Mouse (Mus musculus) megakaryocyte, adult 5-6 weeks (primary cell): ENCODE results near the gene E330017A01Rik. TPM values are rescaled to one million over a fixed set of nuclear protein-coding genes. Genes with fewer than 3 reads are reported as not detected.

ENCODE experiments used
- ATAC-seq: 2 replicates; pipeline ENCODE4 v1.8.0; 2016; ENCODE audit warnings: mild to moderate bottlenecking, inconsistent platforms; ENCODE audit not compliant: poor library complexity, severe bottlenecking
- total RNA-seq, 2 experiments: library from RNA; stranded (forward) in 1 of 2; stranded (reverse) in 1 of 2; fragments of 153-499, 151-499 nt in 1 of 2; fragments of 221-1000, 200-1000 nt in 1 of 2; gene quantifications; 2 replicates each; pipeline versions ENCODE4 v1.2.3 to v1.2.4; 2015 to 2017

Gene E330017A01Rik
- total RNA-seq, 2 experiments from 2014 or later, result not detected

DNA sequence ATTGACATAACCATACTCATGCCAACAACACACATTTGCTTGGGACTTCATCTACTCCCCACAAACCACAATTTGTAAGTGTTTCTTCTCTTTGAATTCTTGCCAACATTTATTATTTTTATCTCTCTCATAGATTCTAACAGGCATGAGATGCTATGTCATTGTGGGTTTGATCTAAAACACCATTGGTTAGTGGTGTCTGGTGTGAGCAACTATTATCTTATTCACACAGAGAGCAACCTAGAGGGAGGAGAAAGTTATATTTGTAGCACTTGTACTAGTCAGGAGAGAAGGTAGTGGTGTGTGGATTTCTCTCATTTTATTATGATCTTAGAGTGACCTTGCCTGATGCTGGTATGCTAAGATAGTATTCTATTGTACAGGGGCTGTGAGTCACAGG, 33.9 kb downstream of the E330017A01Rik start:
- peak; percentile 35; the same call in 1 of the 2 replicates for ATAC-seq

DNA sequence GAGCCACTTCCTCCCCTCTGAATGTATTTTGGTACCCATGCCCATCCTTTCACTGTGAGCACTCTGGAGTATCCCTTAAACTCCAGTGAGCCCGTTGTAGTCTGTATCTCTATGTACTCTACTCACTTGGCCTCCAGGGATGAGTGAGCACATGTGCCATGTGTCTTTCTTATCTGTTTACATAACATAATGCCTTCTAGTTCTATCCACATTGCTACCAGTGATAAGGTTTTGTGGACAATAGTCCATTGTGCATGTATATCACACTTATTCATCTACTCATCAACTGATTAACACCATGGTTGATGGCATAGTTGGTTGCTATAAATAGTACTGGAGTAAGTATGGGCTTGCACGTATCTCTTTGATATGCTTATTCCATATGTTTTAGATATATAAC, 34.7 kb downstream of the E330017A01Rik start:
- no peak for ATAC-seq

DNA sequence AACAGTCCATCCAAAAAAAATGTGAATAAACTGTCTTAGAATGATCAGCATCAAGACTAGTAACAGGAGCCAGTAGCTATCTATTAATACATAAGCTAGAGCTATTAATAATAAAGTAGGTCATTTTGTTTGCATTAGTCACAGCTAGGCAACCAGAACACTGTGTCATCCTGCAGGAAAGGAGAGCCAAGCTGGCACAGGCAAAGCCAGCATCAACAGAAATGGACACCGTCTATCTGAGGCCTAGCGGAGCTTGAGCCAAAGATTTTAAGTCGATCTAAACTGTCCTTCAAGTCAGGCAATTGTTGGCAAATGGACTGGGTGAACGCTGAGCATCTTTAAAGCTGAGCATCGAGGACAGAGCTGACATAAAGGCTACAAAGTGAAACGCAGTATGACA, 37.7 kb downstream of the E330017A01Rik start:
- ATAC-seq, result no peak

DNA sequence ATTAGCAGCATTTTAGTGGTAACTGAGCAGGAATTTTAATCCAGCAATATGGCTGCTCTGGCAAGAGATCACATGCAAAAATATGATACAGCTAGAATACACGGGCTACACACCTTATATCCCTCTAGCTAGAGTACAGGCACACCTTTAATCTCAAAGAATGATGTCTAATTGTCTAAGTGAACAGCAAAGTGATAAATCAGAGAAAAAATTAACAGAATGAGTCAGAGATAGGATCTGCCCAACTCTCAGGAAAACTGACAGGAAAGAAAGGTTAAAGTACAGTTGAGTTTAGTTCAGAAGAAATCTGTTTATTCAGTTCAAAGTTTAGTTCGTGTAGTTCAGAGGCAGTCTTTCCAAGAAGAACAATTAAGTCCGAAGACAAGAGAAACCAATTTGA, 47.2 kb downstream of the E330017A01Rik start:
- ATAC-seq, result no peak

DNA sequence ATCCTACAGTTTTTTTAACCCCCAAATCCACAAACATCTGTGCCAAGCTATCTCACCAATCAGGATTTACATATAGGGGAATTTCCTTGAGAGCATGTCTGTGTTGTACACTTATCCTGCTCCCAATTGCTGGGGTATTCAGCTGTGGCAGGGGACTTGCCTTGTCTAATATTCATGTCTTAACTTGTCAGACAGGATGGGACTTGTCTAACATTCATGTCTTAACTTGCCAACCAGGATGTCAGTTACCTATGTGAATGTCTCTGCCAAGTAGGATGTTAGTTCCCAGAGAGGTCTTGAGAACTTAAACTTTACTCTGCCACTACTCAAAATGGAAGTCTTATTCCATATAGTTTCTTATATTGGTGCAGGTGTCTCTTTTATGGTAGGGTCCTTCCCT, 49.1 kb downstream of the E330017A01Rik start:
- ATAC-seq, result no peak

Other genes with a start within 250 kb of the E330017A01Rik start
- 0.50 and 0.62 TPM in 2 replicates for gene Dcbld2, start 230.3 kb downstream of the E330017A01Rik start, total RNA-seq (2015)
- 0.45 and 0.59 TPM in 2 replicates for gene Dcbld2, start 230.3 kb downstream of the E330017A01Rik start, total RNA-seq (2017)
- 9.4 and 15.6 TPM in 2 replicates for gene St3gal6, start 114.5 kb downstream of the E330017A01Rik start, total RNA-seq (2015)
- 11.9 and 17.3 TPM in 2 replicates for gene St3gal6, start 114.5 kb downstream of the E330017A01Rik start, total RNA-seq (2017)
- gene Gm813, start 21.8 kb downstream of the E330017A01Rik start, total RNA-seq (2015), result not detected in 2 replicates
- gene Gm813, start 21.8 kb downstream of the E330017A01Rik start, total RNA-seq (2017), result not detected in 2 replicates
- 36.6 and 50.8 TPM in 2 replicates for gene Cpox, start 31.6 kb upstream of the E330017A01Rik start, total RNA-seq (2015)
- gene Cpox, start 31.6 kb upstream of the E330017A01Rik start, total RNA-seq (2017), result 17.7 and 25.5 TPM in 2 replicates
- gene Gpr15, start 80.3 kb upstream of the E330017A01Rik start, total RNA-seq (2015), result 1.8 and 3.1 TPM in 2 replicates
- gene Gpr15, start 80.3 kb upstream of the E330017A01Rik start, total RNA-seq (2017), result 4.2 and 6.7 TPM in 2 replicates
- gene Cldnd1, start 89.2 kb upstream of the E330017A01Rik start, total RNA-seq (2015), result 65.0 and 74.3 TPM in 2 replicates
- gene Cldnd1, start 89.2 kb upstream of the E330017A01Rik start, total RNA-seq (2017), result 16.9 and 25.2 TPM in 2 replicates
- gene Olfr172, start 124.4 kb upstream of the E330017A01Rik start, total RNA-seq (2015), result not detected in 2 replicates
- gene Olfr172, start 124.4 kb upstream of the E330017A01Rik start, total RNA-seq (2017), result not detected in 2 replicates
- not detected in 2 replicates for gene Olfr173, start 161.5 kb upstream of the E330017A01Rik start, total RNA-seq (2015)
- not detected in 2 replicates for gene Olfr173, start 161.5 kb upstream of the E330017A01Rik start, total RNA-seq (2017)
- gene Olfr175-ps1, start 188.0 kb upstream of the E330017A01Rik start, total RNA-seq (2015), result not detected in 2 replicates
- gene Olfr175-ps1, start 188.0 kb upstream of the E330017A01Rik start, total RNA-seq (2017), result not detected in 2 replicates
- gene Olfr177, start 236.0 kb upstream of the E330017A01Rik start, total RNA-seq (2015), result not detected in 2 replicates
- not detected in 2 replicates for gene Olfr177, start 236.0 kb upstream of the E330017A01Rik start, total RNA-seq (2017)